Mouse (Mus musculus): Measurements from ENCODE around the gene Rpp25. TPM values are rescaled to one million over a fixed set of nuclear protein-coding genes. Genes with fewer than 3 reads are reported as not detected.
A peak's percentile ranks its signal among the peaks of the same experiment; 100 is the strongest.

Rpp25 gene
- polyA plus RNA-seq, 1 experiment from 2014 or later = 1.1 TPM

DNA sequence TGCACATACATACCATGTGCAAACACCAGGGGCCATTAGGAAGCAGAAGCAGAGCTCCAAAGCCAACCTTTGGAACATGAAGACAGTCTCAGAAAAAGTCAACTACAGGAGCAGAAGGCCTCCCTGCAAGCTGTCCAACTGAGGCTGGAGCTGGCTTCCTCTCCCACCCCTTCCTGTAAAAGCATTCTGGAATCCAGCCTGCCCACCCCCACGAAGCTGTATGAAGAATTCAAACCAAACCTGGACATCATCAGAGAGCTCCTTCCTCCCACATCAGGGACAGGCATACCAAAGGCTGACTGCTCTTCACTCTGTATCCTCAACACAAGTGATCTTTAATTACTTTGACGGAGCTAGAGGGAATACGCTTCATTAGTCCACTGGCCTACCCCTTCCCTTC is 40.1 kb downstream of the Rpp25 start:
- no peak overlapping the region for H3K9ac ChIP-seq
- ATAC-seq (ENCODE audit: insufficient number of reproducible peaks, low FRiP score, low TSS enrichment, low read depth) = no peak
- H3K9me3 ChIP-seq = no peaks in the 10 kb centered on the region
- no peak overlapping the region for H3K4me3 ChIP-seq
- H3K4me2 ChIP-seq = no peak overlapping the region
- no peaks in the 10 kb centered on the region for H3K27me3 ChIP-seq
- 91% methylated on average over 3 of the region's 3 CpGs for WGBS
- no peak overlapping the region for H3K27ac ChIP-seq
- H3K4me1 ChIP-seq = peaks cover 8% of the 10 kb centered on the region; the same call in 1 of the 2 replicates
- H3K36me3 ChIP-seq = peaks cover 86% of the 10 kb centered on the region

GRCm38 (mm10) chr9:57547287-57547686 is 43.5 kb downstream of the Rpp25 start:
- peaks cover 74% of the 10 kb centered on the region for H3K36me3 ChIP-seq
- no peak overlapping the region for H3K27ac ChIP-seq
- no peak for ATAC-seq (ENCODE audit: insufficient number of reproducible peaks, low FRiP score, low TSS enrichment, low read depth)
- H3K4me1 ChIP-seq = peaks cover 7% of the 10 kb centered on the region
- H3K9me3 ChIP-seq = no peaks in the 10 kb centered on the region
- WGBS = 90% methylated on average over 5 of the region's 5 CpGs
- no peak overlapping the region for H3K9ac ChIP-seq
- no peaks in the 10 kb centered on the region for H3K27me3 ChIP-seq
- H3K4me3 ChIP-seq = no peak overlapping the region
- no peak overlapping the region for H3K4me2 ChIP-seq

DNA sequence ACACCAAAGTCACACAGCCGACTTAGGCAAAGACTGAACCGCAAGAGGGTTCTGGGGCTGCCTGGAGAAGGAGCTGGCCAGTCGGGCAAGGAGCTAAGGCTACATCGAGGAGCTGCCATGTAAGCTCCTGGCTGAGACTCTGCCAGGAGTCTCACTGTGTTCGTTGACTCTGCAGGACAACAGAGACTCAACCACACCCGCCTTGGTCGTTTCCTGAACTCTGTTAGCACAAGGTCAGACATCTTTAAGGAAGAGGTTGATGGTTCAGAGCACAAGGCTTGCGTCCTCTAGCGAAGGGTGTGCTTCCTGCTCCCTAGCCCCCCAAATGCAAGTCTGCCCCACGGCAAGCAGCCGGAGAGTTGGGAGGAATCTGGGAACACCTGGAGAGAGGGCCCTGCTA is 44.0 kb downstream of the Rpp25 start:
- no peak for ATAC-seq (ENCODE audit: insufficient number of reproducible peaks, low FRiP score, low TSS enrichment, low read depth)
- Histone ChIP-seq H3K9ac (no peak overlapping the region), H3K4me3 (no peak overlapping the region), H3K4me1 (peaks cover 7% of the 10 kb centered on the region), H3K4me2 (no peak overlapping the region), H3K27ac (no peak overlapping the region), H3K27me3 (no peaks in the 10 kb centered on the region), H3K9me3 (no peaks in the 10 kb centered on the region), H3K36me3 (peaks cover 71% of the 10 kb centered on the region)
- WGBS = 90% methylated on average over 11 of the region's 11 CpGs

GRCm38 (mm10) chr9:57549186-57549585 is 45.4 kb downstream of the Rpp25 start:
- Histone ChIP-seq H3K27ac (no peak overlapping the region), H3K9me3 (no peaks in the 10 kb centered on the region), H3K4me2 (no peak overlapping the region), H3K4me1 (peaks cover 7% of the 10 kb centered on the region), H3K4me3 (no peak overlapping the region), H3K36me3 (peaks cover 60% of the 10 kb centered on the region), H3K27me3 (no peaks in the 10 kb centered on the region), H3K9ac (no peak overlapping the region)
- no peak for ATAC-seq (ENCODE audit: insufficient number of reproducible peaks, low FRiP score, low TSS enrichment, low read depth)
- WGBS = 95% methylated on average over 4 of the region's 4 CpGs

GRCm38 (mm10) chr9:57550126-57550862 is 46.5 kb downstream of the Rpp25 start:
- Histone ChIP-seq H3K4me2 (no peak overlapping the region), H3K36me3 (peaks cover 49% of the 10 kb centered on the region), H3K9ac (no peak overlapping the region), H3K9me3 (no peaks in the 10 kb centered on the region), H3K4me1 (peaks cover 7% of the 10 kb centered on the region), H3K27ac (no peak overlapping the region), H3K27me3 (no peaks in the 10 kb centered on the region), H3K4me3 (no peak overlapping the region)
- ATAC-seq (ENCODE audit: insufficient number of reproducible peaks, low FRiP score, low TSS enrichment, low read depth) = 0 out of 2 replicates have a peak, but pooled peaks have one; percentile 15
- WGBS = 82% methylated on average over 11 of the region's 11 CpGs

DNA sequence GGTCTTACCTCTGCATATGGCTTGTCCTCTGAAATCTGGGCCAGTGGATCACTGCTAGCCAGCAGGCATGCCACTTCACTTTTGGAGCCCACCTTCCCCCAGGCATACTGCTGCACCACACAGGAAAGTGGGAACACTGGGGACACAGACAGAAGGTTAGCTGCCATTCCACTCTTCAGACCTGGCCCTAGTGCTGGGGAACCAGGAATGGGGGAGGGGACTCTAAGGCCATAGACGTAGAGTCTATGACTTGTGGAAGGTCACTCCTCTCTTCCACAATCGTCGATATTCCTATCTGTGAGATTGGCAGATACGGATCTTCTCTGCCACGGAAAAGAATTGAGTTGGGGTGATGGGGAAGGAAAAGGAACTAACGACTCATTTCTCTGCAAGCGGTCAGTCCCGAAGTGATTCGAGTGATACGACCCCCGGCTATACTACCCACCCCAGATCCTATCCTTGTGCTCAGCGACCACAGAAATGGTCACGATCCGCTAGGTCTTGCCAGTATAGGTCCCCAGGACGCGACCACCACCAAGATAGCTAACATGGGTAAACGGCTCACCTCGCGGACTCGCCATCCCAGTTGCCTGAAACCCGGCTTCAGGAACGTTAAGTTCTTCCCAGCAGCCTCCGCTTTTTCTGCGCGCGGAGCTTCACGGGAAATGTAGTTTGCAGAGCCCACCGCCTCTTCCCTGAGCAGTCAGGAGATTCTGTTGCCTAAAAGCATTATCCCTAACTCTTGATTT is 48.5 kb downstream of the Rpp25 start, which contains the start of gene Mpi:
Gene Mpi, minus strand, starts transcription at position 625 of the 749 bp plus-strand sequence.
- no peak within 1 kb of the TSS for H3K27ac ChIP-seq
- H3K9ac ChIP-seq = peak within 1 kb of the TSS; percentile 47
- H3K27me3 ChIP-seq = no peaks in the 10 kb centered on the region
- H3K36me3 ChIP-seq = peaks cover 30% of the 10 kb centered on the region
- H3K4me3 ChIP-seq = peak within 1 kb of the TSS; percentile 58
- H3K4me1 ChIP-seq = peaks cover 7% of the 10 kb centered on the region
- H3K4me2 ChIP-seq = peak within 1 kb of the TSS; percentile 68
- 2% methylated on average over 28 of the region's 28 CpGs for WGBS
- no peak for ATAC-seq (ENCODE audit: insufficient number of reproducible peaks, low FRiP score, low TSS enrichment, low read depth)
- H3K9me3 ChIP-seq = no peaks in the 10 kb centered on the region

DNA sequence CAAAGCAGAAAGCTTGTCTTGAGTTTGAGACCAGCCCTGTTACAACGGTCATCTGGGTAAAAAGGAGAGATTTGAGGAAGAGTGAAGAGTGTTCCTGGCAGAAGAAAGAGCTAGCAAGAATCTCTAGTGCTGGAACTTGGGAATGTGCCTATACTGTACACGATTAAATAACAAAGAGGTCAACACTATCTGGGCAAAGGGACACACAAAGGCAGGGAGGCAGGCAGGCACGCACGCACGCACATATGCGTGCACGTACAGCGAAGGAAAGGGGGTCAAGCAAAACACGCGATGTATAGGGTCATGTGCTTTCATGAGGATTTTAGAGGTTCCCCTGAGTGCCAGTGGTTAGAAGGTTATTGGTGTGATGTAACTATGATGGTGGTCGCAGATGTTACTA is 49.3 kb downstream of the Rpp25 start:
- no peaks in the 10 kb centered on the region for H3K9me3 ChIP-seq
- H3K27me3 ChIP-seq = no peaks in the 10 kb centered on the region
- 80% methylated on average over 11 of the region's 11 CpGs for WGBS
- no peak for ATAC-seq (ENCODE audit: insufficient number of reproducible peaks, low FRiP score, low TSS enrichment, low read depth)
- peaks cover 22% of the 10 kb centered on the region for H3K36me3 ChIP-seq
- H3K9ac ChIP-seq = no peak overlapping the region
- H3K27ac ChIP-seq = no peak overlapping the region
- H3K4me3 ChIP-seq = no peak overlapping the region
- H3K4me2 ChIP-seq = no peak overlapping the region
- peaks cover 7% of the 10 kb centered on the region for H3K4me1 ChIP-seq

DNA sequence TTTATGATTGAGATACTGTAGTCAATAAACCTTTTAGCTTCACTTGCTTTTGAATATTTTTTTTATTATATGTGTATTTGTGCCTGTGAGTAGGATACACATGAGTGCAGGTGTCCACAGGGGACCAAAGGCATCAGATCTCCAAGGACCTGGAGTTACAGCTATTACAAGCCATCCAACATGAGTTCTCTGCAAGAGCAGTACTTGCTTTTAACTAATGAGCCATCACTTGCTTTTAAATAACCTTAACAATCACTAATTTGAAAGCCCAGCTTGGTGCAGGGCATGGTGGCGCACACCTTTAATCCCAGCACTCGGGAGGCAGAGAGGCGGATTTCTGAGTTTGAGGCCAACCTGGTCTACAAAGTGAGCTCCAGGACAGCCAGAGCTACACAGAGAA is 50.9 kb downstream of the Rpp25 start:
- H3K27me3 ChIP-seq = no peaks in the 10 kb centered on the region
- H3K36me3 ChIP-seq = peaks cover 7% of the 10 kb centered on the region
- ATAC-seq (ENCODE audit: insufficient number of reproducible peaks, low FRiP score, low TSS enrichment, low read depth) = no peak
- H3K27ac ChIP-seq = no peak overlapping the region
- H3K4me2 ChIP-seq = no peak overlapping the region
- 43% methylated on average over 3 of the region's 3 CpGs for WGBS
- peaks cover 7% of the 10 kb centered on the region for H3K4me1 ChIP-seq
- H3K4me3 ChIP-seq = no peak overlapping the region
- H3K9me3 ChIP-seq = no peaks in the 10 kb centered on the region
- H3K9ac ChIP-seq = no peak overlapping the region

Other genes with a start within 250 kb of the Rpp25 start
- 17.7 and 18.0 TPM in 2 replicates for gene 1700017B05Rik, start 241.4 kb upstream of the Rpp25 start, polyA plus RNA-seq (2015; fragmentation: Nextera tagmentation; extraction: Ambion mirVana)
- gene Ppcdc, start 63.9 kb upstream of the Rpp25 start, polyA plus RNA-seq (2015; fragmentation: Nextera tagmentation; extraction: Ambion mirVana) = 23.3 and 25.5 TPM in 2 replicates
- gene Scamp5, start 36.0 kb upstream of the Rpp25 start, polyA plus RNA-seq (2015; fragmentation: Nextera tagmentation; extraction: Ambion mirVana) = 12.7 and 14.2 TPM in 2 replicates
- gene Cox5a, start 17.2 kb downstream of the Rpp25 start, polyA plus RNA-seq (2015; fragmentation: Nextera tagmentation; extraction: Ambion mirVana) = 411 and 426 TPM in 2 replicates
- 26.8 and 27.5 TPM in 2 replicates for gene Fam219b, start 33.5 kb downstream of the Rpp25 start, polyA plus RNA-seq (2015; fragmentation: Nextera tagmentation; extraction: Ambion mirVana)
- gene Mpi, start 48.7 kb downstream of the Rpp25 start, polyA plus RNA-seq (2015; fragmentation: Nextera tagmentation; extraction: Ambion mirVana) = 37.9 and 49.8 TPM in 2 replicates
- gene Scamp2, start 56.9 kb downstream of the Rpp25 start, polyA plus RNA-seq (2015; fragmentation: Nextera tagmentation; extraction: Ambion mirVana) = 86.4 and 94.3 TPM in 2 replicates
- gene Ulk3, start 85.4 kb downstream of the Rpp25 start, polyA plus RNA-seq (2015; fragmentation: Nextera tagmentation; extraction: Ambion mirVana) = 21.2 and 23.2 TPM in 2 replicates
- gene Cplx3, start 102.3 kb downstream of the Rpp25 start, polyA plus RNA-seq (2015; fragmentation: Nextera tagmentation; extraction: Ambion mirVana) = 0.36 TPM in 1 of 2 replicates, not detected in the other
- gene Lman1l, start 116.7 kb downstream of the Rpp25 start, polyA plus RNA-seq (2015; fragmentation: Nextera tagmentation; extraction: Ambion mirVana) = not detected in 2 replicates
- 24.2 and 29.0 TPM in 2 replicates for gene Csk, start 149.6 kb downstream of the Rpp25 start, polyA plus RNA-seq (2015; fragmentation: Nextera tagmentation; extraction: Ambion mirVana)
- not detected in 2 replicates for gene Cyp1a2, start 179.7 kb downstream of the Rpp25 start, polyA plus RNA-seq (2015; fragmentation: Nextera tagmentation; extraction: Ambion mirVana)
- 0.08 TPM in 1 of 2 replicates, not detected in the other for gene Cyp1a1, start 183.9 kb downstream of the Rpp25 start, polyA plus RNA-seq (2015; fragmentation: Nextera tagmentation; extraction: Ambion mirVana)
- 32.9 and 33.9 TPM in 2 replicates for gene Edc3, start 204.5 kb downstream of the Rpp25 start, polyA plus RNA-seq (2015; fragmentation: Nextera tagmentation; extraction: Ambion mirVana)

Measured in limb, embryonic 15.5 days (tissue).